27 mouse cellular contexts compared by ENCODE assay signal in the genomic region with DNA sequence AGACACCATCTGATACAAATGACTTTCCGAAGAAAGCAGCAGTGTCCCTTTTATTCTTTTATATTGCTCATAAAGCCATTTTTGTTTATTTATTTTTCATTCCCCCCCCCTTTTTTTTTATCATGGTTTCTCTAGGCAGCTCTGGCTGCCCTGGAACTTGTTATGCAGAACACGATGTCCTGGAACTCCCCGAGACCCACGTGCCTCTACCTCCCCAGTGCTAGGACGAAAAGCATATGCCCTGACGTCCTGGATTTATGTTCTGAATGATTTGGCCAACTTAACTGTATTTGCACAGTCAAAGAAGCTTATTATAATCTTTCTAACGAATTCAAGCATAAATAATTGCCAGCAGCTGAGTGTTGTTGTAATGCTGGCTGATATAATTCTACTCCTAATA. TPM values are rescaled to one million over a fixed set of nuclear protein-coding genes. Genes with fewer than 3 reads are reported as not detected.
"Had no signal": no experiment of that assay in that cellular context is flagged by ENCODE, and none has a peak within 500 bp of the region (broad histone marks: within the 10 kb centered on the region; RNA-seq: fewer than 3 reads in every experiment).

No protein-coding gene starts in this region.

- H3K4me2 ChIP-seq: embryonic facial prominence, embryonic 12.5 days; embryonic facial prominence, embryonic 13.5 days; embryonic facial prominence, embryonic 15.5 days; forebrain, embryonic 12.5 days; forebrain, embryonic 13.5 days; forebrain, embryonic 15.5 days had no signal

- H3K36me3 ChIP-seq: embryonic facial prominence, embryonic 10.5 days; embryonic facial prominence, embryonic 12.5 days; embryonic facial prominence, embryonic 13.5 days; embryonic facial prominence, embryonic 15.5 days; forebrain, embryonic 10.5 days; forebrain, embryonic 12.5 days; forebrain, embryonic 15.5 days had no signal

- H3K4me3 ChIP-seq: embryonic facial prominence, embryonic 10.5 days; embryonic facial prominence, embryonic 12.5 days; embryonic facial prominence, embryonic 13.5 days; embryonic facial prominence, embryonic 15.5 days; erythroblast, embryonic 14.5 days; forebrain, embryonic 10.5 days; forebrain, embryonic 12.5 days; forebrain, embryonic 13.5 days; forebrain, embryonic 15.5 days; gastrocnemius, adult 2 months had no signal

- H3K9me3 ChIP-seq: embryonic facial prominence, embryonic 10.5 days; embryonic facial prominence, embryonic 12.5 days; embryonic facial prominence, embryonic 13.5 days; embryonic facial prominence, embryonic 15.5 days; forebrain, embryonic 10.5 days; forebrain, embryonic 12.5 days; forebrain, embryonic 13.5 days; forebrain, embryonic 15.5 days had no signal

- H3K27ac ChIP-seq: embryonic facial prominence, embryonic 10.5 days; embryonic facial prominence, embryonic 12.5 days; embryonic facial prominence, embryonic 13.5 days; embryonic facial prominence, embryonic 15.5 days; forebrain, embryonic 10.5 days; forebrain, embryonic 12.5 days; forebrain, embryonic 13.5 days; forebrain, embryonic 15.5 days; gastrocnemius, adult 2 months had no signal

- H3K27me3 ChIP-seq: embryonic facial prominence, embryonic 12.5 days; embryonic facial prominence, embryonic 15.5 days; forebrain, embryonic 15.5 days had no signal

- DNase-seq: cerebellum, adult 18-20 months; cerebellum, adult 2 months; cerebellum, adult 8-10 months; cerebellum, adult 9-10 months; cerebellum, adult 9-11 months; cerebellum, postnatal 14 days; cerebellum, postnatal 25 days; cerebellum, postnatal 36 days; embryo, embryonic 11 days; forebrain, postnatal 0 days; gastrocnemius, adult 2 months; gastrocnemius, postnatal 10 days; gastrocnemius, postnatal 14 days; gastrocnemius, postnatal 25 days; gastrocnemius, postnatal 36 days; heart, adult 11 months had no signal

- ATAC-seq: forebrain, embryonic 13.5 days; forebrain, embryonic 14.5 days; forebrain, embryonic 15.5 days; forebrain, embryonic 16.5 days; forebrain, postnatal 0 days had no signal

- H3K9ac ChIP-seq: embryonic facial prominence, embryonic 12.5 days; embryonic facial prominence, embryonic 13.5 days; embryonic facial prominence, embryonic 15.5 days; forebrain, embryonic 12.5 days; forebrain, embryonic 13.5 days; forebrain, embryonic 15.5 days; forebrain, postnatal 0 days had no signal

- H3K4me1 ChIP-seq: embryonic facial prominence, embryonic 13.5 days; embryonic facial prominence, embryonic 15.5 days had no signal

RNA-seq across cellular contexts. Expression of gene Hectd2, which starts 13.7 kb away (rescaled TPM):
- polyA plus RNA-seq: erythroblast, embryonic 14.5 days had no signal
